Mouse (Mus musculus): Measurements from ENCODE around the gene Hspb8.
"Not testable (repeated sequence)": the region's sequence is repeated elsewhere in the genome, so short reads cannot be mapped to it uniquely, and the experiment has no call there.

Hspb8 gene

GRCm38 (mm10) chr5:116426701-116427100 is 4.0 kb upstream of the Hspb8 start:
- DNase-seq = no peak

- not testable (repeated sequence) for DNase-seq
Observed at GRCm38 (mm10) chr5:116425709-116426108, 3.0 kb upstream of the Hspb8 start.

DNA sequence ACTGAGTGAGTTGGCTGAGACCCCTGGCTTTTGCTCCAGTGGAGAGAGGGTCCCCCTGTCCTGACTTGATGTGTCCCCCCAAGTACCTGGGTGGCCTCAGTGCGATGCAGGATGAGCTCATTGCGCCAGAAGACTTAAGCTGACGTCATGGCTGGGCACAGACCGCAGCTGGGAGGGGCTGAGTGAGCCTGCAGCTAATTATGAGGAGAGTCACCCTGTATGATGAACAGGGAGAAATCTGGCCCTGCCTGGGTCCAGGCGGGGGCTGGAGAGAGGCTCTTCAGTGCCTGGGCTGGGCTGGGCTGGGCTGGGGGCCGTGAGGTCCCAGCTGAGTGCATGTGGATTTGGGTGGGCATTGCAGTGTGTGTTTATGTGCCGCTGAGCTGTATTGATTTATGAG is 2.6 kb upstream of the Hspb8 start:
- no peak for DNase-seq

- no peak for DNase-seq
Observed at GRCm38 (mm10) chr5:116423746-116424145, 1.1 kb upstream of the Hspb8 start.

- no peak for DNase-seq
Observed at GRCm38 (mm10) chr5:116421791-116422481, 728 bp downstream of the Hspb8 start.

DNA sequence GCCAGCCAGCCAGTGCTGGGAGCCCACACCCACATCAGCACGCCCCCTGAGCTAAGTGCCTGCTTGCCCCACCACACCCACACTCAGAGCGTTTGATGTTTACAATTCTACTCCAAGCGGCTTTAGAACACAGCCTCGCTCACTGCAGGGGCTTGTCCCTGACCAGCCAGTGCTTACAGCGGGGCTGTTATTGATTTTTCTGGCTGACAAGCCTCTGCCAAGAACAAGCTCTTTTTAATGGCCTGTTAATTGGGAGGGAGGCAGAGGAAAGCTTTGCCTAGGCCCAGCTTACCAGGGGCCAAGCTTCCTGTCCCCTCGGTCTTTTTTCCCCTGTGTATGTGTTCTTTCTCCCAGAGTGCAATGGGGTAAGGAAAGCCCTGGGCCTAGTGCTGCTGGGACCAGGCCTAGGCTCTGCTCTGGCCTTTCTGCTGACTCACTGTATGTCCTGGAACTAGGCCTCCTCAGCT is 1.9 kb downstream of the Hspb8 start:
- DNase-seq = no peak

GRCm38 (mm10) chr5:116420213-116420612 is 2.5 kb downstream of the Hspb8 start:
- no peak for DNase-seq

GRCm38 (mm10) chr5:116419322-116420045 is 3.2 kb downstream of the Hspb8 start:
- DNase-seq = no peak

DNA sequence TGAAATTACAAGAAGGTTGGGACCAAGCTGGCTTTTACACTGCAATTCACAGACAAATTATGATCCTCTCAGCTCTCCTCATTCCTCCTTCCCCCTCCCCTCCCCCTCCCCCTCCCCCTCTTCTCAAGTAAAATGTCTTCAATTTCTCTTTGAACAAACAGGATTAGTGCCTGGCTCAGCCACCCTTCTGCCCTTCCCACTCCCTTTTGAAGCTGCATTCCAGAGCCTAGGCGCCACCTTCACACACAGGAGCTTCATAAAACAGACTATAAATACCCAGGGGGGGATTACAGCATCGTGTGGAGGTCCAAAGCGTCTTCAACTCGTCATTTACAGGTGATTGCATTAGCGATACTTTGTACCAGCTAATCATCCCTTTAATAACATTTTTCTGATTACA is 6.5 kb downstream of the Hspb8 start:
- no peak for DNase-seq

- DNase-seq = peak; percentile 41 to 58
Observed at GRCm38 (mm10) chr5:116409689-116410590, 12.7 kb downstream of the Hspb8 start.

- DNase-seq = no peak
Observed at GRCm38 (mm10) chr5:116408965-116409364, 13.7 kb downstream of the Hspb8 start.

GRCm38 (mm10) chr5:116407936-116408335 is 14.7 kb downstream of the Hspb8 start:
- DNase-seq = no peak

DNA sequence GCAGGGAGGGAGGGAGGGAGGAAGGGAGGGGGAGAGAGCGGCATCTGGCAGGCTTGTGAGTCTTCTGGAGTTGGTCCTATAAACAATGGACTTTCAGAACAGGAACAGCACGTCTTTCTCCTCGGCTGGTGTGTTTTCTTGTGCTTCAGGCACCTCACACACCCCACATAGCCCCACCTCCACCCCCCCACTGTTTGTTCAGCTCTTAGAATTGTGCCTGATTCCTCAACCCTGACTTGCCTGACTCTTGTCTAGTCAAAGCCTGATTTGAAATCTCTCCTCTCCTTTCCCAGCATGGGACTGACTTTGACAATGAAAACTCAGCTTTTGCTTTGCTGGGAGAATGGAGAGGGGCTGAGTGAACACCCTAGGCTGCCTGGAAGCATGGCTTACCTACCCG is 15.3 kb downstream of the Hspb8 start:
- DNase-seq = no peak

DNA sequence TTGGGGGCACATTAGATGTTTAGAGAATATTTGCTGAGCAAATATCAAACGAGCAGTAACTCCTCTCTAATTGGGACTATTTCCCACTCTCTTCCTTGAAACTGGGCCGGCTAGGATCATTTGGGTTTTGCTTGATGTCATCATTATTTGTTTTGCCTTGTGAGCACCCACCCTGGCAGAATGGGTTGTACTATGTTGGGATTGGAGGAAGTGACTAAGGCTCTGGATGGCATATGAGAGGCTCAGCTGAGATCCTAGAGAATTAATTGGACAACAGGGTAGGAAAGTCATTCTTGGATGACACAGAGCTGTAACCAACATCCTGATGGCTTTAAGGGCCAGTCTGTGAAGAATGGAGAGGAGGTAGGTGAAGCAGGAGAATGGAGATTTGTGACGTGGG is 16.2 kb downstream of the Hspb8 start:
- DNase-seq = no peak

- DNase-seq = no peak
Observed at GRCm38 (mm10) chr5:116405934-116406333, 16.7 kb downstream of the Hspb8 start.

DNA sequence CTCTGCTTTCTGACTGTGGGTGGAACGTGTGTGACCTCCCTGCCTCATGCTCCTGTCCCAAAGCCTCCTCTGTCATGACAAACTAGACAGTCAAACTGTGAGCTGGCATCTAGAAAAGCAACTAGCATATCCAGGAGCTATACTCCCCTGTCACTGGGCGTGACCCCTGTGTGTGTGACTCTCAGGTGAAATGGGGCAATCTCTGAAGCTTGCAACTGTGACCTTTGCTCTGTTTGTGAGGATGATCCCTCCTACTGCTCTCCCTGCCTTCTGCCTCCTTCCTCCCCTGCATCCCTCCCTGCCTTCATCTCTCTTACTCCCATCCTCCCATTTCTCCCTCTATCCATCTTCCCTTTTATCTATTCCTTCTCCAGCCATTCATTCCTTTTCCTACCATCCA is 18.6 kb downstream of the Hspb8 start:
- no peak for DNase-seq

GRCm38 (mm10) chr5:116400801-116401200 is 21.9 kb downstream of the Hspb8 start:
- DNase-seq = no peak

GRCm38 (mm10) chr5:116400042-116400730 is 22.5 kb downstream of the Hspb8 start:
- DNase-seq = peak in 1 of 2 experiments; percentile 25

DNA sequence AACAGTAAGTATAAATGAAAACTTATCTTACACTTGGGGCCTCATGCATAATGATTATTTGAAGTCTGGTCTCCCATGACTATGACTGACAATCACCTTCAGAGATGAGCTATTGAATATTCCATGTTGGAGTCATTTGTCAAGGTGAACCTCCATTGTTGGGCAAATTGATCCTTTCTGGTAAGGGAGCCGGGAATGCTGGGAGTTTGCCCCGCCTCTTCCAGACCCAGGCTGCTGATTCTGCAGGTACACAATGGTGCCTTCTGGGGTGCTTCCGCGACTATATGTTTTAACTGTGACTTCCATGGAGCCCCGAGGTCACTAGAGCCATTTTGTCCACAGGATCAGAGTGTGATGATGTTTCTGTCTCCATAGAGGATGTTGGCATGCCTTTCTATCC is 26.6 kb downstream of the Hspb8 start:
- DNase-seq = no peak

GRCm38 (mm10) chr5:116392603-116393002 is 30.1 kb downstream of the Hspb8 start:
- DNase-seq = no peak

DNA sequence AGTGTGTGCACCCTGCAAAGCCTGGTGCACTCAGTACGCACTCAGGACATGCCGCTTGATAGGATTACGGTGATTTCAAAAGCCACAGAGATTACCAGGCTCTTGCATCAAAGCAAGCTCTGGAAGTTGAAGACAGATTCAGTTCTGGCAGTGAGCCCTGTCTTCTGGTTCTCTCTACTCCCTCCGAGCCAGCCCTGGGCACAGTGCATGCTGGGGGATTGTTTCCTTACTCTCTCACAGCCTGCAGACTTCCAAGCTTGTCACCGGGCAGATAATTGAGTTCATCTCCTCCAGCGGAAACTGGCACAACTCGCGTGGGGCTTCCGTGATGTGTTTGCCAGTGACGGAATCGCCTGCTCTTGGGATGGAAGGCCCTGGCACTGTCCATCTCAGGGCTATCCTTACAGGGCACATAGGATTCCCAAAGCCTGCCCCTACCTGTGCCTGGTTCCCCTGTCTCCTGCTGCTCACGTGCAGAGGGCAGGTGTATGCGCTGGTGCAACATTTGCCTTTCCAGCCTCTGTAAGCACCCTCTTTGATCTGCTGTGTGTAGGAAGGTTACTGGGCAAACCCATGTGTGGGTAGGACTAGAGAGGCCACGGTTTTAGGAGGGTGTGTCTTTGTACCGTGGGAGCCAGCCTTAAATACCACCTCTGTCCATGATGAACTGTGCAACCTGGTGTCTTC is 32.7 kb downstream of the Hspb8 start:
- peak; percentile 43 to 62 for DNase-seq

- no peak for DNase-seq
Observed at GRCm38 (mm10) chr5:116389321-116389720, 33.3 kb downstream of the Hspb8 start.
